Mouse (Mus musculus) heart, adult 11 months (tissue): Measurements from ENCODE around the gene Olfr147.
"Not testable (repeated sequence)": the region's sequence is repeated elsewhere in the genome, so short reads cannot be mapped to it uniquely, and the experiment has no call there.

Source experiments
- DNase-seq: peaks from one replicate; pipeline ENCODE4 v3.0.0; 2022

The Olfr147 gene

GRCm38 (mm10) chr9:38401398-38401797, at the start of gene Olfr147:
Gene Olfr147, plus strand, starts transcription at chr9:38401698.
- DNase-seq, result no peak

- DNase-seq, result no peak
Measured at GRCm38 (mm10) chr9:38366596-38366995, 34.9 kb upstream of the Olfr147 start, which contains the start of gene Olfr250. Gene Olfr250, plus strand, starts transcription at chr9:38366896.

- no peak for DNase-seq
Measured at GRCm38 (mm10) chr9:38376786-38377185, 24.7 kb upstream of the Olfr147 start, which contains the start of gene Olfr251. Gene Olfr251, plus strand, starts transcription at chr9:38377086.

GRCm38 (mm10) chr9:38407502-38407901, 6.0 kb downstream of the Olfr147 start:
- DNase-seq, result not testable (repeated sequence)

- DNase-seq, result not testable (repeated sequence)
Measured at GRCm38 (mm10) chr9:38413502-38413901, 12.0 kb downstream of the Olfr147 start.

GRCm38 (mm10) chr9:38423801-38424200, 22.3 kb downstream of the Olfr147 start:
- no peak for DNase-seq

GRCm38 (mm10) chr9:38427026-38427425, 25.5 kb downstream of the Olfr147 start:
- DNase-seq, result no peak

GRCm38 (mm10) chr9:38429155-38429554, 27.7 kb downstream of the Olfr147 start, which contains the start of gene Olfr901:
Gene Olfr901, plus strand, starts transcription at chr9:38429455.
- DNase-seq, result no peak

GRCm38 (mm10) chr9:38447352-38447751, 45.9 kb downstream of the Olfr147 start, which contains the start of gene Olfr902:
Gene Olfr902, plus strand, starts transcription at chr9:38447652.
- DNase-seq, result no peak
